Mouse (Mus musculus) embryonic facial prominence, embryonic 13.5 days (tissue): ENCODE measurements around the gene Mtap. TPM values are rescaled to one million over a fixed set of nuclear protein-coding genes. Genes with fewer than 3 reads are reported as not detected.

Experiments
- ATAC-seq: fragments of 200-750 bp; cut with Nextera tagmentation; 2 replicates; pipeline ENCODE4 v1.8.0; 2017; ENCODE audit warnings: low read depth; ENCODE audit not compliant: insufficient number of reproducible peaks, insufficient read depth, low FRiP score, low TSS enrichment
- H3K27ac ChIP-seq: fragments of 300-500 bp; sonication (generic); 2 replicates; pipeline ENCODE4 v1.5.1; 2015; ENCODE audit warnings: moderate library complexity, mild to moderate bottlenecking, inconsistent platforms
- H3K27me3 ChIP-seq: fragments of 300-500 bp; sonication (generic); 2 replicates; pipeline ENCODE4 v1.6.1; 2015; ENCODE audit warnings: mild to moderate bottlenecking, inconsistent platforms
- H3K36me3 ChIP-seq: fragments of 300-500 bp; sonication (generic); 2 replicates; pipeline ENCODE4 v1.6.1; 2015; ENCODE audit warnings: mild to moderate bottlenecking, inconsistent platforms
- H3K4me1 ChIP-seq: fragments of 300-500 bp; sonication (generic); 2 replicates; pipeline ENCODE4 v1.6.1; 2015; ENCODE audit warnings: inconsistent platforms
- H3K4me2 ChIP-seq: fragments of 300-500 bp; sonication (generic); 2 replicates; pipeline ENCODE4 v1.6.1; 2015; ENCODE audit warnings: moderate library complexity, mild to moderate bottlenecking, inconsistent platforms
- H3K4me3 ChIP-seq: fragments of 300-500 bp; sonication (generic); 2 replicates; pipeline ENCODE4 v1.5.1; 2015; ENCODE audit warnings: mild to moderate bottlenecking, inconsistent platforms
- H3K9ac ChIP-seq: fragments of 300-500 bp; sonication (generic); 2 replicates; pipeline ENCODE4 v1.6.1; 2015; ENCODE audit warnings: mild to moderate bottlenecking, inconsistent platforms
- H3K9me3 ChIP-seq: fragments of 300-500 bp; sonication (generic); 2 replicates; pipeline ENCODE4 v1.6.1; 2016; ENCODE audit warnings: inconsistent platforms
- WGBS: fragments of 180-500 bp; shearing (Covaris S2); methylation state at CpG from one replicate; pipeline ENCODE4 v1.1.7; 2015; ENCODE audit warnings: mixed read lengths; 5-methylcytosine and 5-hydroxymethylcytosine counted together
- polyA plus RNA-seq: library from polyadenylated mRNA; unstranded; fragments of >200 nt; fragmentation: Nextera tagmentation; extraction: Ambion mirVana; gene quantifications from 2 replicates; pipeline ENCODE4 v1.2.1, GENCODE M21; 2015

The Mtap gene
- polyA plus RNA-seq, 1 experiment from 2014 or later: 91.0 TPM

DNA sequence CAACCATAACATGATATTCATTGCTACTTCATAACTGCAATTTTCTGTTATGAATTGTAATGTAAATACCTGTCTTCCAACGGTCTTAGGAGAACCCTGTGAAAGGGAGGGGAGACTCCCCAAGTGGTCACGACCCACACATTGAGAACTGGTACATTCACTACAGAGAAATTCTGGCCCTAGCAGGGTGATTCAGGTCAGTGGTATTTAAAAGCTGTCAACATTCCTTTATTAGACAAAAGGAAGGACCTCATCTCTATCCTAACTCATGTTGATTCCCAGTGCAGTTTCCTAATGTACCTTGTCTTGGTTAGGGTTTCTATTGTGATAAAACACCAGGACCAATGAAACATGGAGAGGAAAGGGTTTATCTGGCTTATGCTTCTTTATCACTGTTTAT is 20.9 kb upstream of the Mtap start:
- no peaks in the 10 kb centered on the region for H3K27me3 ChIP-seq

GRCm38 (mm10) chr4:89119900-89120299 is 17.0 kb upstream of the Mtap start:
- Histone ChIP-seq H3K27ac (no peak overlapping the region), H3K4me1 (no peaks in the 10 kb centered on the region), H3K9ac (no peak overlapping the region), H3K27me3 (no peaks in the 10 kb centered on the region), H3K4me2 (no peak overlapping the region), H3K9me3 (no peaks in the 10 kb centered on the region), H3K4me3 (no peak overlapping the region), H3K36me3 (no peaks in the 10 kb centered on the region)
- no peak for ATAC-seq

More for the DNA sequence above, 20.9 kb upstream of the Mtap start:
- no peak overlapping the region for H3K4me3 ChIP-seq
- no peak overlapping the region for H3K27ac ChIP-seq
- ATAC-seq: no peak
- H3K9me3 ChIP-seq: no peaks in the 10 kb centered on the region
- H3K9ac ChIP-seq: no peak overlapping the region
- H3K4me2 ChIP-seq: no peak overlapping the region
- WGBS: 78% methylated on average over 2 of the region's 2 CpGs
- no peaks in the 10 kb centered on the region for H3K4me1 ChIP-seq
- no peaks in the 10 kb centered on the region for H3K36me3 ChIP-seq

DNA sequence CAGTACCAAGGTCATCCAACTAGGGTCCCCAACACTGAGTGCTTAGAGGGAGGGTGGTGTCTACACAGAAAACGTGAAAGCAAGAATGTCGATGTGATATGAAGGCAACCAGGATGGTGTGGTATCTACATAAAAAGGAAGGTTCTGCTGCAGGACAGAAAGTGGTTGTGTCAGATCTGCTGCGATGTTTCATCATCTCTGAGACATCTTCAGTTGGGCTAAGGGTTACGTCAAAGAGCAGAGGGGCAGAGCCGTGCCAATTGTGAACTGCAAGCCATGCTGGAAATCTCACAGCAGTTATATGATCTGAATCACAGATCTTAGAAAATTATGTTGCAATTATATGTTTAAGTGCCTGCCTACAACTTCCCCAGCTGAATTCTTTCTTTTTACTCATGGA is 16.6 kb upstream of the Mtap start:
- ATAC-seq: no peak
- Histone ChIP-seq H3K9me3 (no peaks in the 10 kb centered on the region), H3K4me1 (no peaks in the 10 kb centered on the region), H3K36me3 (no peaks in the 10 kb centered on the region), H3K4me3 (no peak overlapping the region), H3K27ac (no peak overlapping the region), H3K4me2 (no peak overlapping the region), H3K9ac (no peak overlapping the region), H3K27me3 (no peaks in the 10 kb centered on the region)
- WGBS: 94% methylated on average over 5 of the region's 5 CpGs

DNA sequence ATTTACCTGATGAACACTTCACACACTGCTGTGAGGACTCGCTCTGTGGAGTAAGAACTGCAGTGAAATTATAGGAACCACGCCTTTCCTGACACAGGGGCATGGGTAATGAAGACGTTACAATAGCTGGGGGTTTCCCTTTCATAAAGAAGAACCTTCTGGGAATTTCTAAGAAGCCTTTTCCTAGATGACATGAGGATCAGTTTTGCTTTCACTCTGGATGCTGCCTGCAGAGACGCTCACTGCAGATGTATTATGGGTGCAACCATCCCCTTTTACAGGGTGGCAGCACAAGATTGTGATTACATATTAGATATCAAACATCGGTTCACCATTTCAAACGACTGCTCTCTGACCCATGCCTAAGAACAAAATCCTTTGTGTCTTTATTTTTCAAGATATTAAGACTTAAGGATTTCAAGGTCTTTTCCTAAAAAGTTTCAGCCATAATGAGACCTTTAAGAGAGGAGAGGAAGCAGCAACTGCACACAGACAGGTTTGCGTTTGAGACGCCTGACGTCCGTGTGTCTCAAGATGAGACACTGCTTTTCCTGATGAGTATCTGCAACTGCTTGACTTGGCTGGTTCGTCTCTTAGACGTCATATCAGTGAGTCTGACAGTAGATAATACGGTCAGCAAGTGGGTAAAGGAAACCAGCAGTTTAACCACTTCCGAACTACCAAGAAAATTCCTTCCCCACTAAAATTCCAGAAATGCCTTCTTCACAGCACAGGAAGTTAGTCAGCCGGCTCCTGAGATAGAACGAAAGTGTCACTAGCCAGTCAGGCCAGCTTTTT is 13.3 kb upstream of the Mtap start:
- 0 out of 2 replicates have a peak, but pooled peaks cover 3% of the 10 kb centered on the region for H3K27me3 ChIP-seq
- peaks cover 6% of the 10 kb centered on the region; the same call in 1 of the 2 replicates for H3K4me1 ChIP-seq
- ATAC-seq: no peak
- no peak overlapping the region for H3K9ac ChIP-seq
- no peaks in the 10 kb centered on the region for H3K9me3 ChIP-seq
- H3K4me3 ChIP-seq: no peak overlapping the region
- H3K36me3 ChIP-seq: no peaks in the 10 kb centered on the region
- H3K27ac ChIP-seq: no peak overlapping the region
- 51% methylated on average over 16 of the region's 16 CpGs for WGBS
- no peak overlapping the region for H3K4me2 ChIP-seq

DNA sequence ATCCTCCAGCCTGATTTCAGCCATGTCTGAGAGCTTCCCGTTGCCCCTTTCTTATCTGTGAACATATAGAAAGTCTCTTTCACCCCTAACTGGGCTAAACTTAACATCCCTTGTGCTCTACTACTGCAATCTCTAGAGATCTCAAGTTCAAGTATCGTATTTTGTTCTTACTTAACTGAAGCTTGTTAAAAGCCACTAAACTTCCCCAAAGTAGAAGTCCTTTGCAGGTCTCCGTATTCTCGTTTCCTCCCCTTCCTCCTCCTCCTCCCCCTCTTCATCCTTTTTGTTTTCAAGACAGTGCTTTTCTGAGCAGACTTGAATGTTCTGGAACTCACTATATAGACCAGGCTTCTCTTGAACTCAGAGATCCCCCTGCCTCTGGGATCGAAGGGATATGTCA is 9.2 kb upstream of the Mtap start:
- Histone ChIP-seq H3K36me3 (no peaks in the 10 kb centered on the region), H3K4me1 (peaks cover 6% of the 10 kb centered on the region; the same call in 1 of the 2 replicates), H3K4me3 (no peak overlapping the region), H3K27me3 (0 out of 2 replicates have a peak, but pooled peaks cover 3% of the 10 kb centered on the region), H3K4me2 (no peak overlapping the region), H3K9me3 (no peaks in the 10 kb centered on the region), H3K27ac (no peak overlapping the region), H3K9ac (no peak overlapping the region)
- ATAC-seq: no peak
- 57% methylated on average over 5 of the region's 5 CpGs for WGBS

GRCm38 (mm10) chr4:89128080-89128936 is 8.6 kb upstream of the Mtap start:
- Histone ChIP-seq H3K9me3 (no peaks in the 10 kb centered on the region), H3K27ac (no peak overlapping the region), H3K4me2 (no peak overlapping the region), H3K4me3 (no peak overlapping the region), H3K4me1 (peaks cover 6% of the 10 kb centered on the region; the same call in 1 of the 2 replicates), H3K27me3 (0 out of 2 replicates have a peak, but pooled peaks cover 3% of the 10 kb centered on the region), H3K36me3 (no peaks in the 10 kb centered on the region), H3K9ac (no peak overlapping the region)
- 28% methylated on average over 20 of the region's 20 CpGs for WGBS
- peak; percentile 48; the same call in 1 of the 2 replicates for ATAC-seq

DNA sequence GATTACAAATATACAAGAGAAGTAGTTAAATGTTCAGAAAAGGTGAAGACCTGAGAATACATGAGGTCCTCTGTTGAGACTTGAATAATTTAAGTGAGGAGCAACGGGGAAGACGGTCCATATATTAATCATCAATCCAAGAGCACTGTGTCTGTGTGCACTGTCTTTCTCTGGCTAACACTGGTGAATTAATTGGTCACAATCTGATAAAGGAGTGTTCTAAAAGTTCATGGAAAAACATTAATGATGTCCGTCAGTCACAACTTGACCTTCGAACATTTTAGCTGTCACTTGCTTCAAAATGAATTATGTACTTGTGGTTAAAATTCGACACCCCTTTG is 8.0 kb upstream of the Mtap start:
- no peaks in the 10 kb centered on the region for H3K36me3 ChIP-seq
- WGBS: 75% methylated on average over 5 of the region's 5 CpGs
- no peak overlapping the region for H3K9ac ChIP-seq
- 0 out of 2 replicates have a peak, but pooled peaks cover 3% of the 10 kb centered on the region for H3K27me3 ChIP-seq
- no peak overlapping the region for H3K27ac ChIP-seq
- H3K4me1 ChIP-seq: peaks cover 6% of the 10 kb centered on the region; the same call in 1 of the 2 replicates
- ATAC-seq: no peak
- H3K4me3 ChIP-seq: no peak overlapping the region
- no peaks in the 10 kb centered on the region for H3K9me3 ChIP-seq
- H3K4me2 ChIP-seq: no peak overlapping the region

DNA sequence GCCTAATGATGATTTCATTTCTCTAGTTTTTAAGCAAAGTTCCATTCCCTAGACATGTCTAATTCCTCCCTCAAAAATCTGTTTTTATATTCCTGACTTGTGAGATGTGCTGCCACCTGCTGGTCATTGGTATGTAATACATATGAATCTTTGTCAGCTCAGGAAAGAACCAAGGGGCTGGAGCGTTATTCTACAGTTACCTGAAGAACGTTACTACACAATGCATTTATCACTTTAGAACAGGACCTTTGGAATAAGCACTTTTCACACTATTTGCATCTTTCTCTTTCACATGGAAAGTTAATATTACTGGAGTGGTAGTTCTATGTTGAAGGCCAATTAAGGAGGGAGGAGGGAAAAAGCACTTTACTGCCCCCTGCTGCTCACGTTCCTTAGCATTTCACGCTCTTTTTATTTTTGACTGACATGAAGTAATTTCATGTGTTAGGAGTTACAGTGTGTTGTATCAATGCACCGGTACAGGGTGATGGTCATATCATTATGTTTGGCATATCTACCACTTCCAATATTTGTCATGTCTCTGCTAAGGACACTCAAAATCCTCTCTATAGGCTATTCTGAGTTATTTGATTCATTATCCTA is 7.5 kb upstream of the Mtap start:
- no peak overlapping the region for H3K27ac ChIP-seq
- no peaks in the 10 kb centered on the region for H3K36me3 ChIP-seq
- 6% methylated on average over 5 of the region's 5 CpGs for WGBS
- no peak for ATAC-seq
- peak overlapping the region; percentile 40 for H3K4me2 ChIP-seq
- peaks cover 6% of the 10 kb centered on the region; the same call in 1 of the 2 replicates for H3K4me1 ChIP-seq
- 0 out of 2 replicates have a peak, but pooled peaks cover 3% of the 10 kb centered on the region for H3K27me3 ChIP-seq
- no peaks in the 10 kb centered on the region for H3K9me3 ChIP-seq
- no peak overlapping the region for H3K4me3 ChIP-seq
- no peak overlapping the region for H3K9ac ChIP-seq

DNA sequence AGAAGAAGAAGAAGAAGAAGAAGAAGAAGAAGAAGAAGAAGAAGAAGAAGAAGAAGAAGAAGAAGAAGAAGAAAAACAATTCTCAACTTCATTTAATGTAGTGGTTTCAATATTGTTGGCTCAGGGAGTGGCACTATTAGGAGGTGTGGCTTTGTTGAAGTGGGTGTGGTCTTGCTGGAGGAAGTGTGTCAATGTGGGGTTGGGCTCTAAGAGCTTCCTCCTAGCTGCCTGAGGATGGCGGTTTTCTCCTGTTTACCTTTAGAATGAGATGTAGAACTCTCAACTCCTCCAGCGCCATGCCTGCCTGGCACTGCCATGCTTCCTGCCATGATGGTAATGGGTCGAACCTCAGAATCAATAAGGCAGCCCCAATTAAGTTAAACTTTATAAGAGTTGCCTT is 5.1 kb upstream of the Mtap start:
- H3K9ac ChIP-seq: no peak overlapping the region
- H3K4me3 ChIP-seq: no peak overlapping the region
- no peak for ATAC-seq
- WGBS: 80% methylated on average over 3 of the region's 3 CpGs
- 0 out of 2 replicates have a peak, but pooled peaks cover 3% of the 10 kb centered on the region for H3K27me3 ChIP-seq
- no peaks in the 10 kb centered on the region for H3K36me3 ChIP-seq
- H3K9me3 ChIP-seq: no peaks in the 10 kb centered on the region
- H3K4me2 ChIP-seq: no peak overlapping the region
- peaks cover 12% of the 10 kb centered on the region for H3K4me1 ChIP-seq
- H3K27ac ChIP-seq: no peak overlapping the region

GRCm38 (mm10) chr4:89136356-89136755 is 566 bp upstream of the Mtap start:
- no peaks in the 10 kb centered on the region for H3K27me3 ChIP-seq
- H3K4me3 ChIP-seq: peak overlapping the region; percentile 97; the same call in 1 of the 2 replicates
- WGBS: 39% methylated on average over 3 of the region's 3 CpGs
- H3K4me1 ChIP-seq: peaks cover 38% of the 10 kb centered on the region
- ATAC-seq: no peak
- peak overlapping the region; percentile 93; the same call in 1 of the 2 replicates for H3K27ac ChIP-seq
- peak overlapping the region; percentile 61 for H3K4me2 ChIP-seq
- H3K36me3 ChIP-seq: no peaks in the 10 kb centered on the region
- H3K9ac ChIP-seq: peak overlapping the region; percentile 90; the same call in 1 of the 2 replicates
- H3K9me3 ChIP-seq: no peaks in the 10 kb centered on the region

GRCm38 (mm10) chr4:89137542-89138360 is 829 bp downstream of the Mtap start:
- peak overlapping the region; percentile 97 for H3K4me3 ChIP-seq
- H3K27me3 ChIP-seq: no peaks in the 10 kb centered on the region
- H3K36me3 ChIP-seq: no peaks in the 10 kb centered on the region
- H3K4me2 ChIP-seq: peak overlapping the region; percentile 61
- H3K9ac ChIP-seq: peak overlapping the region; percentile 90
- WGBS: 1% methylated on average over 36 of the region's 36 CpGs
- H3K4me1 ChIP-seq: peaks cover 38% of the 10 kb centered on the region
- ATAC-seq: peak; percentile 66
- no peaks in the 10 kb centered on the region for H3K9me3 ChIP-seq
- peak overlapping the region; percentile 93 for H3K27ac ChIP-seq
